Mouse (Mus musculus) adrenal gland, postnatal 10 days (tissue): ENCODE data around the gene Rpl13a. TPM values are rescaled to one million over a fixed set of nuclear protein-coding genes. Genes with fewer than 3 reads are reported as not detected.
"Not testable (repeated sequence)": the region's sequence is repeated elsewhere in the genome, so short reads cannot be mapped to it uniquely, and the experiment has no call there.

Experiments
- DNase-seq: peaks from one replicate; pipeline ENCODE4 v3.0.0; 2021; ENCODE audit warnings: mixed read lengths
- long read RNA-seq, 2 experiments: library from polyadenylated mRNA; stranded (forward); transcript quantifications; one replicate each; pipeline ENCODE4 v2.0.0; 2021
- total RNA-seq, 2 experiments: library from RNA; stranded (reverse); gene quantifications; 2 replicates each; pipeline ENCODE4 v1.2.3; 2021

Gene Rpl13a
- total RNA-seq: 1,000 to 10,000 TPM; 1,643 to 1,697 TPM
- long read RNA-seq, experiment 1, transcript Rpl13a-203 (8 exons, 734 nt): minor isoform, 17 of 874 reads
- long read RNA-seq, experiment 1, transcript Rpl13a-213 (4 exons, 464 nt): minor isoform, 9 of 874 reads
- long read RNA-seq, experiment 1, transcript Rpl13a-201 (8 exons, 1,047 nt): major isoform, 693 of 874 reads
- long read RNA-seq, experiment 1, partial matches to known transcripts: 132 of 874 reads
- long read RNA-seq, experiment 1, other reads (novel, unspliced or antisense): 19 of 874 reads
- long read RNA-seq, experiment 2, transcript Rpl13a-213 (4 exons, 464 nt): minor isoform, 5 of 500 reads
- long read RNA-seq, experiment 2, transcript Rpl13a-201 (8 exons, 1,047 nt): major isoform, 467 of 500 reads
- long read RNA-seq, experiment 2, transcript Rpl13a-203 (8 exons, 734 nt): minor isoform, 19 of 500 reads
- long read RNA-seq, experiment 2, partial matches to known transcripts: 1 of 500 reads
- long read RNA-seq, experiment 2, other reads (novel, unspliced or antisense): 3 of 500 reads

DNA sequence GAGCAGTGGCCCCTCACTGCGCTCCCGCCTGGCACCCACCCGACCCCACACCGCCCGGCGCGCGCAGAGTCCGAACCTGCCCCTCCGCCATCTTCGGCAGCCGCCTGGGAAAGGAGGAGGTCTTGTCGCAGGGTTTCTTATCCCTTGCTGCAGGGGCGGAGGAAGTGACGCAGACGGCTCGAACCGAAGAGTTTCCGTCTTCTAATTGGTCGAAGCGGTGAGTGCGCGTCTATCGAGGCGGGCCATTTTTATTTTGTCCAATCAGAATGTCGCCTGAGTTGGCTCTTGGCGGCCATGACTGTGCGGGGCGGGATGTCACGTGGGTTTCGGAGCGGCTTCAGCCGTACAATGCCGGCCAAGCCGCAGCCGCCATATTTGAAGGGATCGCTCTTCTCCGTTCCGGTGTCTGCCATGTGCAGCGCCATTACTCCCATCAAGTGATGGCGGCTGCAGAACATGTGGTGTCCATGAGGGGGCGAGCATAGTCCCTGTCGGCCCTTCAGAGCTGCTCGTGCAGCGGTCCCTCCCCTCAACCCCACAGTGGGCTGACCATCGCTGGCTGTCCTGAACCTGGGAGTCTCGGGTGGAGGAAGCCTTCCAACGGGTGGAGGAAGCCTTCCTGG is at the start of gene Rpl13a:
TSS of gene Rpl13a (minus strand) at position 138 of the 623 bp plus-strand sequence.
- peak; percentile 97 for DNase-seq

DNA sequence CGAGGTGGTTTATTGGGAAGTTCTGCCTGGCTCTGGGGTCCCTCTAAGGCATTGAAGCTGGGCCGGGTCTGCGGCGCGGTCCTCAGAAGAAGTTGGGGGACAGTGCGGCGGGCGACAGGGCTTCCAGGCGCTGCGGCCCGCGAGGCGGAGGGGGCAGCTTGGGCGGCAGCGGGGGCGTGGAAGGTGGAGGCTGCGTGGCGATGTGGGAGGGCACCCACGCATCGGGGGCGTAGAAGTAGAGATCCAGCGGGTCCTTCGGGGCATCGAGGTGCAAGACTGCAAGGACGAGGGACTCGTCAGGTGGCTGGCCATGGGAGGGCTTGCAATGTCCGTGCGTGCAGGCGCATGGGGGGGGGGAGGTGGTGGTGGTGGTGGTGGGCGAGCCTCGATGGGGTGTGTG is 47.8 kb upstream of the Rpl13a start:
- no peak for DNase-seq

DNA sequence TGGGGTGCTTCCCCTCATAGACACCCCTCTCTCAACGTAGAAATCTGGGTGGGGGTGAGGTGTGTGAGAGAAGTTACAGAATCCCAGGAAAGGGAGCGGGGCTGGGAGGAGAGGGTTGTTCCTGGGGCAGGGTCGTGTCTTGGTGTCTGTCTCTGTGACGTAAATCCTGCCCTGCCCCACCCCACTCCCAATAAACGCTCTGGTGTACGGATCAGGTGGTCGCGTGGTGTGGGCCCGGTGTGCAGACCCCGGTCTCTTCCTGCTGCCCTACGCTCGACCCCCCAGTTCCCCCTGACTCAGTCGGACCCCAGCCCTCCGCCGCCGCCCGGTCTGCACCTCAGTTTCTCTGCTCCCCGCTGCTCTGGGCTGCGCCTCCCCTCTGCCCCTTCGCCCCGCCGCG is 47.4 kb upstream of the Rpl13a start:
- DNase-seq: no peak

DNA sequence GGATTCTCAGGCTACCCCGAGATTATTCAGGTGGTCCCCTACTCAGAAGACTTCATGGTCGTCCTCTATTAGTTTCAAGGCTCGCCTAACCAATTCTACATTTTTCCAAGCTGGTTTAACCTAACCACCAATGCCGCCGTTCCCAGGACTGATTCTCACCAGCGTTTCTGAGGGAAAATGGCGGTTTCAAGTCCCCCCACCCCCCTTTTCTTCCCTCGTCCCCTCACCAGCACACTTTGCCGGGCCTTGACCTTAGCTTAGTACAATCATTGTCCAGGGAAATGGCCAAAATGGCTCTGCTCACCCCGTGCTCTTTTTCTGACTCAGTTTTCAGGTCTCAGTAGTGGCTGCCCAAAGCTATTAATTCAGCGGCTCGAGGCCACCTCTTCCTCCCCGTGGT is 46.8 kb upstream of the Rpl13a start:
- DNase-seq: no peak

DNA sequence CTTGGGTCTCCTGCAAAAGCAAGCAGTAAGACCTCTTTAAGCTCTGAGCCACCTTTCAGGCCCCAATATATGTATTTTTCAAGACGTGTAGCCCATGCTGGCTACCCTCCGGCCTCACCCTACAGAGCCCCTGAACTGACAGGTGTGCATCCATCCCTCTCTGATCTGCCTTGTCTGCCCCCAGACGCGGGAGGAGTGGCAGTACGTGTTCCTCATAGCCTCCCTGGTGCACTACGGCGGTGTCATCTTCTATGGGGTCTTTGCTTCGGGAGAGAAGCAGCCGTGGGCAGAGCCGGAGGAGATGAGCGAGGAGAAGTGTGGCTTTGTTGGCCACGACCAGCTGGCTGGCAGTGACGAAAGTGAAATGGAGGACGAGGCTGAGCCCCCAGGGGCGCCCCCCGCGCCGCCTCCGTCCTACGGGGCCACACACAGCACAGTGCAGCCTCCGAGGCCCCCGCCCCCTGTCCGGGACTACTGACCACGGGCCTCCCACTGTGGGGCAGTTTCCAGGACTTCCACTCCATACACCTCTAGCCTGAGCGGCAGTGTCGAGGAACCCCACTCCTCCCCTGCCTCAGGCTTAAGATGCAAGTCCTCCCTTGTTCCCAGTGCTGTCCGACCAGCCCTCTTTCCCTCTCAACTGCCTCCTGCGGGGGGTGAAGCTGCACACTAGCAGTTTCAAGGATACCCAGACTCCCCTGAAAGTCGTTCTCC is 46.2 kb upstream of the Rpl13a start:
- no peak for DNase-seq

DNA sequence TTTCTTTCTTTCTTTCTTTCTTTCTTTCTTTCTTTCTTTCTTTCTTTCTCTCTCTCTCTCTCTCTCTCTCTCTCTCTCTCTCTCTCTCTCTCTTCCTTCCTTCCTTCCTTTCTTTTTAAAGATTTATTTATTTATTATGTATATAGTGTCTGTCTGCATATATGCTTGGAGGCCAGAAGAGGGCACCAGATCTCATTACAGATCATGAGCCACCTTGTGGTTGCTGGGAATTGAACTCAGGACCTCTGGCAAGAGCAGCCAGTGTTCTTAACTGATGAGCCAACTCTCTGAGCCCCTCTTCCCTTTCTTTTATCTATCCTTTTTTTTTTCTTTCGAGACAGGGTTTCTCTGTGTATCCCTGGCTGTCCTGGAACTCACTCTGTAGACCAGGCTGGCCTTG is 45.2 kb upstream of the Rpl13a start:
- not testable (repeated sequence) for DNase-seq

DNA sequence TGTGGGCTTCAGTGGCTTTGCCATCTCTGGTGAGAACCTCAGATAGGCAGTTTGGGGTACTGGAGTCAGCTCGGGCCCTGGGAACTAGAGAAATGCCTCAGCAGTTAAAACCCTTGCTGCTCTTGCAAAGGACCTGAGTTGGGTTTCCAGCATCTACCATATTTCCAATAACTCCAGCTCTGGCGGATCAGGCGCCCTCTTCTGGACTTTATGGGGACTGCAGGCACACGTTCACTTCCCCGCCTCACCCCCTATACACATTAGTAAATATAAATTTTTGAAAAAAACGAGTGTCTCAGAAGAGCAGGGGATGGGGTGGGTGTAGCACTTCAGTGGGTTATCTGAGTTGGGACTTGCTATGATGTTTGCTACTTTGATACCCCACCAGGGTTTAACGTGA is 44.4 kb upstream of the Rpl13a start:
- no peak for DNase-seq

DNA sequence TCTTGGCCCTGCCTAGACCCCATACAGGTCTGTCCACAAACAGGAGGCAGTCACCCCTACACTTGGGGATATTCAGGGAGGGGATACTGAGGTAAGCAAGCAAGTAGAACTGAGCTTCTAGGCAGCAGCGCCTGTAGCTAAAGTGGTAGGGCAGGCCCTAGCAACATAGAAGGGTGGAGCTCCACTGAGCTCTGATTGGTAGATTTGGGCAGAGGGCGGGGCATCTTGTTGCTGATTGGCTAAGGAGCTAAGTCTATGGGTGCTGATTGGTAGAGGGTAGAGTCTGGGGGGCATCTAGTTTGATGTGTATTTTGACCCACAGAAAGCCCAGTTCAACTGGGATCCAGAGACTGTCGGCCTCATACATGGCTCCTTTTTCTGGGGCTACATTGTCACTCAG is 40.9 kb upstream of the Rpl13a start:
- DNase-seq: no peak

DNA sequence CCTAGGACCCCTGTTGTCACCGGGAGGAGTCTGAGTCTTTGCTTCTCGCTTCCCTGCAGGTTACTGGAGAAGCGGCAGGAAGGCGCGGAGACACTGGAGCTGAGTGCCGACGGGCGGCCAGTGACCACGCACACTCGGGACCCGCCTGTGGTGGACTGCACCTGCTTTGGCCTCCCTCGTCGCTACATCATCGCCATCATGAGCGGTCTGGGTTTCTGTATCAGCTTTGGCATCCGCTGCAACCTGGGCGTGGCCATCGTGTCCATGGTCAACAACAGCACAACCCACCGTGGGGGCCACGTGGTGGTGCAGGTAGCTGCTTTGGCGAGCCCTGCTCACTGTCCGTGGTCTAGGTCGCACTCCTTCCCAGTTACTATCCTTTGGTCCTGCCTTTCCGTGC is 40.1 kb upstream of the Rpl13a start:
- no peak for DNase-seq

DNA sequence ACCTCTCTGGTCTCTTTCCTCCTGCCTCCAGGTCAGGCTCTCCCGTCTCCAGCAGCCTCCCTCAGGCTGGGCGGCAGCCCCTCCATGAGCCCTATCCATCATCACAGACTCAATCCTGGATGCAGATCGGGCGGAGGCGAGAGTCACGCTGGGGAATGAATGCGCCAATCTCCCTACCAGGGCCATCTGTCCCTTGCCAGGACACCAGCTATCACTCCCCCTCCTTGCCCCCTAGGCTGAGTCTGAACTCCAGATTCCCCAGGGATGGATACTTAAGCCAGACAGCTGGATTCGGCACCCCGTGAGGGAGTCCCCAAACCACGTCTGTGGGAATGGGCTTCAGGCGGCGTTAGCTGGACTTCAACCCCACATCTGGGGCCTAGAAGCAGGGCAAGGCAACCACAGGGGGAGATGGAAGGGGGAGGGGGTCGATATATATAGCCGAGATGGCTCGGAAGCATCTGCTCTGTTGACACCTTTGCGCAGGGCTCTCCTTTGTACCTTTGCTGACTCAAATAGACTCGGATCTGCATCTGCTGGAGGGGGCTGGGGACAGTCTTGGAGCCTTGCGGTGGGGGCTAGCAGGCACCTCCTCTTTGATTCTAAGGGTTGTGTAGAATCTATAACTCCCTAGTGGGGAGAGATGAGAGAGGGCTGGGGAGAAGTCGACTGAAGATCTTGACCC is 39.3 kb upstream of the Rpl13a start:
- DNase-seq: no peak

DNA sequence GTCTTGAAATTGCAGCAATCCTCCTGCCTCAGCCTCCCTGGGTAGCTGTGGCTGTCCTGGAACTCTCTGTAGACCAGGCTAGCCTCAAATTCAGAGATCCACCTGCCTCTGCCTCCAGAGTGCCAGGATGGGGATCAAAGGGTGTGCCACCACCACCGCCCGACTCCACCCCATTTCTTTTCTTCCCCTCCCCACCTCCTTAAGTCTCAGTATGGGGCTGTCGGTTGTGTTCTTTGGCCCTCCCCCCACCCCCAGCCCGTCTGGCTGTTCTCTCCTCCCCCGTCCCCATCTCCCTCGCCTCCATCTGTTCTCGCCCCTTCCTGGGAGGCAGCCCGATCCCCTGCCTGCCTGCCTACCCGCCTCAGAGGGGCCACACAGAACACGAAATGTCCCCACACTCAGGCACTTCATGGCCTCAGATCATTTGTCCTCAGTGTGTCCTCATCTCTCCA is 38.4 kb upstream of the Rpl13a start:
- no peak for DNase-seq

DNA sequence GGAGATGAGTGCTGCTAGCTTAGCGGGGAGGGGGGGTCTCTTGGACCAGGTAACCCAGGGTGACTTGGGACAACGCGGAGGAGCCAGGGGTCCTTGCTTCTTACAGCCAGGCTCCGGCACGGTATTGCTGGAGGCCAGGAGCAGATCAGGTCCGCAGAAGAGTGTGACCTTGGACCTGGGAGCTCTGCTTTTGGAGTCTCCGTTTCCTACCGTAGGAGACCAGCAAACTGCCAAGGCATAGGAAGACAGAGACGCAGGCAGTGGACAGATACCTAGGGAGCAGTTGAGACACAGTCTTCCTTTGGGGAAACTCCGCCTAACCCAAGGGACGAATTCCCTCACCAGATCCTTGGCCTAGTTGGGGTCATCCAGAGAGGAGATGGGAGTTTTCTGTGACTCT is 37.1 kb upstream of the Rpl13a start:
- DNase-seq: no peak

DNA sequence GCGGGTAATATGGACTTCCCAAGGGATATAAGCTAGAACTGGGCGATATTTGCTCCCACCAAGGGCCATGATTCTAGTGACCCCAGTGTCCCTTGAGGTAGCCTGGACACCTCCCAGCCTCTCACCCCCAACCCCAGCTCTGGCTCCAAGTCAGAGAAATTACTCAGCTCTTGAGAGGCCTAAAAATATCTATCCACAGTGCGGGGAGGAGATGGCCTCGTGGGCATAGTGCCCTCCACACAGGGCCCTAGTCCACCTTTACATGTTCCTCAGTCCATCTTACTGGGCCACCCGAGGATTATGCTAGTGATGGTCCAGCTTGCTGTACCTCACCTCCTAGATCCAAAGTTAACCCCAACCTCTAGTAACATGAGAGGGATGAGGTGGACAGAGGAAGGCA is 36.3 kb upstream of the Rpl13a start:
- no peak for DNase-seq

DNA sequence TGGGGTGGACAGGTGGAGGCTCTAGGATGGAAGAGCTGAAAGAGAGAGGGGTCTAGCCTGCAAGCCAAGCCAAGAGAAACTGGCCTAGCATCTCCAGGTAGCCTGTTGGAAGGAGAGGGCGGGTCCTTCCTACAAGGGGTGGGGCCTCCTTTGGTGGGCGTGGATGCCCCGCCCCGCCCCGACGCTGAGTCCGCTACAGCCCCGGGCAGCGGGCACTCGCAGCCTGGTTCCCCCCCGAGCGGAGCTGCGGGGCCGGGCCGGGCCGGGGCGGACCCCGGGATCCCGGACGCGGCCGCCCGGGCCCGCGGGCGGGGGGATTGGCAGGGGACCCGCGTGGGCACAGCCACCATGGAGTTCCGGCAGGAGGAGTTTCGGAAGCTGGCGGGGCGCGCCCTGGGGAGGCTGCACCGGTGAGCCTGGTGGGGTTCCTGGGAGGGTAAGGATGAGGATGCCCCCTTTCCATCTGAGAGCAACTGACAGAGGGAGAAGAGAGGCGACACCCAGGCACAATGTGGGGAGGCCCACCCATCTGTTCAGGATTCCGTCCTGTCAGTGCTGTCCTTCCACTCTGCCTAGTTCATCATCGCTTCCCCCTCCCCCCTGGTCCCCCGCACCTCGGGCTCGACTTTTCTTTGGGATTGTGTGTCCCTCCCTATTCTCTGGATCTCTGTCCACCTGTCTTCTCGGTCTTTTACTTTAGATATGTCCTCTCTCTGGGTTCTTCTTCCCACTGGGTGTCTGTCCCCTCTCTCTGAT is 35.4 kb upstream of the Rpl13a start, which contains the start of gene Slc17a7:
TSS of gene Slc17a7 (plus strand) at position 215 of the 756 bp plus-strand sequence.
- peak; percentile 53 for DNase-seq

DNA sequence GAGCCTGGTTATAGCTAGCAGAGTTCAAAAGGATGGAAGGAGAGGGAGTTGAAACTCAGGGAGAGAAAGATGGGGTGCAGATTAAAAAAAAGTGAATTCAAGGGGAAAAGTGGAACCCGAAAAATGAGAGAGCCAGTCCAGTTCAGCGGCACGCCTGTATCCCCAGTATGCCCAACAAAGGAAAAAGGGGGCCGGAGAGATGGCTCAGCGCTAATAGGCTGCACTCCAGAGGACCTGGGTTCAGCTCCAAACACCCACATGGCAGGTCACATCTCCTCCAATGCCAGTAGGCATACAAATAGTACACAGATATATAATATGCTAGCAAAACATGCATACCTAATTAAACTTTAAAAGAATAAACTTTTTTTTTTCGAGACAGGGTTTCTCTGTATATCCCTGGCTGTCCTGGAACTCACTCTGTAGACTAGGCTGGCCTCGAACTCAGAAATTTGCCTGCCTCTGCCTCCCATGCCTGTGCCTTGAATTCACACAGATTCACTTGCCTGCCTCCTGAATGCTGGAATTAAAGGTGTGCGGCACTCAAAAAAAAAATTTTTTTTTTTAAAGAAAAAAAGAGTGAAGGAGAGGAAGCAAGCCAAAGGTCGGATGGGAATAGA is 34.5 kb upstream of the Rpl13a start:
- DNase-seq: no peak

DNA sequence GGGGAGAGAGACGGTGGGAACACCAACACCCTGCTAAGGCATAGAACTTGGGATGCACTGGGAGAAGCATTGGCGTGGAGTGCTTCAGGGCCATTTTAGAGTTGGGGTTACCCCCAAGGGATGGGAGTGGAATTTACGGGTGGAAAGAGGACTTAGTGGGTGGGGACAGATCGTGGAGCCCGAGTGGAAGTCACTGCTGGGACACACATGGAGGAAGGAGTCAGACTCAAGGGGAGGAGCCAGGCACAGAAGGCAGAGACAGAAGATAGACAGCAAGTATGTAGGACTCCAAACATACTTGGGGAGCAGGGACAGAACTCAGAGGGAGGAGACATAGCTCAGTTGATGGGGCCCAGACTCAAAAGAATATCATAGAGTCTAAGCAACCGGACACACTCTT is 34.0 kb upstream of the Rpl13a start:
- DNase-seq: no peak

DNA sequence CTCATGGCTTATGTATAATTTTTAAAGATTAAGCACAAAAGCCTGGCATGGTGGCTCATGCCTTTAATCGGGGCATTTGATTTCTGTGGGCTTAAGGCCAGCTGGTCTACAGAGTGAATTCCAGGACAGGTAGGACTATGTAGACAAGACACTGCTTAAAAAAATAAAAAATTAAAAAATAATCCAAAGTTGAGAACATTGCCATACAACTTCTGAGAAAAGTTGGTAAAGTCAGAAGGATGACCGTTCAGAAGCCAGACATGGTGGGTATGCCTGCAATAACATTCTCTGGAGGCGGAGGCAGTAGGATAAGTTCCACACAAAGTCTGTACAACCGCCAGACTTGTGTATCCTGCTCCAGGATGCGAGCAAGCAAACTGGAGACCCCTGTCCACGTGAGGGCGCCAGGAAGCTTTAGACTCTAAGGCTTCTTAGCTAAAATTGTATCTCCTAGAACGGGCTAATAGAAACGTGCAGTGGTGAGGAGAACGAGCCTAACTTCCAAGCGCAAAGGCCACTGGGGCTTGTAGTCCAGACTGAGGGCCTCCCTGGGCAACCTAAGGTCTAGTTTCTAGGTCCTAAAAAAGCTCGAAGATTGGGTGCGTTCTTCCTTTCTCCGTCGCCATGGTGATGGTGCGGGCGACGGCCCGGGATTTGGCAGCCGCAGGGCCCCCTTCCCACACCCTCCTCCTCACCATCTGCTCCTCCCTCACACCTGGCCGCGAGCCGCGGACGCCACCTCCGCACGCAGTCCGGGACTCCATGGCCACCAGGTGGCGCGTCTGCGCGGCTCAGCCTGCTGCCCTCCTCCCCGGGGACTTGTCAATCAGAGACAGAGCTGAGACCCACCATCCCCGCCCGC is 33.3 kb upstream of the Rpl13a start:
- peak; percentile 92 for DNase-seq

DNA sequence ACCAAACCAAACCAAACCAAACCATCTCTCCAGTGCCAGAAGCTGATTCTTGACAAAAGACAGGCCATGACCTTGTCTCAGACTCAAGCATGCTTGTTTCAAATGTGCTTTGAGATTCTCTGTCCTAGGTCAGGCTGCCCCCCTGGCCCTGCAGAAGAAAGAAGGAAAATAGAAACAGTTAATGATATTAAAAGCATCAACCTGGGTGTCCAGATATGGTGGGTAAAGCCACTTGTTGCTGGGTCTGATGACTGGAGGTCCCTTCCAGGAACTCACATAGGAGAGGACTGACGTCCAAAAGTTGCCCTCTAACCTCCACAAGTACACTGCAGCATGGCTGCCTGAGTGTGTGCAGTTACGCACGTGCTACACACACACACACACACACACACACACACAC is 32.3 kb upstream of the Rpl13a start:
- DNase-seq: no peak

DNA sequence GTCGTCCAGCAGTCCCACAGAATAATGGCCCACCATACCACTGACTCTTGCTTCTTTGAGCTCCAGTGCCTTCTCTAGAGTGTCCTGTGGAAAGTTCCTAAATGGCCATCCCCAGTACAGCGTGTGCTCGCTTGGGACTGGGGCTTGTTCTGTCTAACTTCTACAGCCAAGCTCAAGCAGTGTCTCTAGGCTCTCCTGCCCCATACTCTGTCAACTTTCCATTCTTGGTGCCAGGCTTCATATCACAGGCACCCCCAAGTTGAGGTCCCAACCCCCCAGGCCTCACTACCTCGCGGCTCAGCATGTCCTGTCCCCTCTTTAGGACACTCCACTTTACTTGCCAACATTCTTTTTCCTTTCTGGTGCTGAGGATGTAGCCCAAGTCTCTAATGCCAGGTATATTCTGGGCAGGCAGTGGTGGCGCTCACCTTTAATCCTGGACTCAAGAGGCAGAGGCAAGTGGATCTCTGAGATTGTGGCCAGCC is 31.8 kb upstream of the Rpl13a start:
- DNase-seq: no peak

DNA sequence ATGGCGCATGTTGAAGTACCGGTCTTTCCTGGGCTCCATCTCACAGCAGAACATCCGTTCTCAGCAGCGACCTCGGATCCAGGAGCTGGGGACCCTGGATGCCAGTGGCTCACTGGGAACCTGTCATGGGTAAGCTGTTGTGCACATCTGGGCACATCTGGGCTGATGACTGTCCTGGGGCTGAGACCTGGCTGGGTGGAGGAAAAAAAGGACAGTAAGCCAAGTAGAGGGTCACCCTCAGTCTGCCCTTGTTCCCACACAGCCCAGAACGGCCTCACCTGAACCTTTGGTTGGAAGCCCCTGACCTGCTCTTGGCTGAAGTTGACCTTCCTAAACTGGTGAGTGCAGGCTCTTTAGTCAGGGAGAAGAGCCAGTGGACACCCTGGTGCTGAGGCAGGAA is 30.4 kb upstream of the Rpl13a start:
- no peak for DNase-seq
